Mouse (Mus musculus): ENCODE data around the gene Btg4.

DNA sequence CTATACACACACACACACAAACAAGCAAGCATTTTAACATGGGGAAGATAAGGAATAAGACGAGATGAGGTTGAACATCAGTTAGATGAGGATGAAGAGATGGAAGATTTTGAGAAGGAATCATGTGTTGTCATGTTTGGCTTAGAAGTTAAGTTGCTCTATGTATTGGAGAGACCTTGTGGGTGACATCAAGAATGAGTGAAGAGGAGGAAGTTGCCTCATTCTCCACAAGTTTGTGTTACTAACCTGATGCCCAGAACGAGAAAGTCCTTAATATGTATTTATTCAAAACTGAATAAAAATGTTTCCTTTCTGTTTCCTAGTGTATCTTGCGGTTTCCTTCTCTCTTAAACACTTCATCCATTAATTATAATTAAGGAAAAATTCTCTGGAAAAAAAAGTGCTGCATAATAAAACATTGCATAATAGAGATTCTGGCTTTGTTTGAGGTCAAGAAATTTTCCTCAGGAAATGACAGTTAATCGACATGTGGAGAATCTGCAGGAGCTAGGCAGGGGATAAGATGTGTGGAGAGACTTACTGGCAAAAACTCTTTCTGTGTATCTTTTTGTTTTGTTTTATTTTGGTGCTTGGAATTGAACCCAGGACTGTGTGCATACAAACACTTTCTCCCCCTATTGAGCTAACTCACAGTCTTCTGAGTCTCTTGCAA, 39.4 kb upstream of the Btg4 start:
- TF ChIP-seq CTCF (IDR thresholded peaks at IDR 0.05; ENCODE audit: low read depth, low read length) (no peak), POLR2A (IDR thresholded peaks at IDR 0.05; ENCODE audit: insufficient read depth, low read length) (no peak)

Measured in ES-Bruce4 (cell line).